Mouse (Mus musculus): ENCODE measurements around the gene Ntrk3.

Gene Ntrk3

GRCm38 (mm10) chr7:78719795-78720460 is 17.9 kb downstream of the Ntrk3 start:
- peak; percentile 64 for DNase-seq

- peak; percentile 80 for DNase-seq
Observed at GRCm38 (mm10) chr7:78719117-78719516, 18.7 kb downstream of the Ntrk3 start.

GRCm38 (mm10) chr7:78718191-78718609 is 19.6 kb downstream of the Ntrk3 start:
- DNase-seq = peak; percentile 62

GRCm38 (mm10) chr7:78707708-78708107 is 30.1 kb downstream of the Ntrk3 start:
- DNase-seq = no peak

GRCm38 (mm10) chr7:78707122-78707521 is 30.7 kb downstream of the Ntrk3 start:
- DNase-seq = no peak

GRCm38 (mm10) chr7:78702676-78703075 is 35.1 kb downstream of the Ntrk3 start:
- no peak for DNase-seq

- no peak for DNase-seq
Observed at GRCm38 (mm10) chr7:78695200-78695599, 42.6 kb downstream of the Ntrk3 start.

GRCm38 (mm10) chr7:78693148-78693547 is 44.7 kb downstream of the Ntrk3 start:
- DNase-seq = no peak

GRCm38 (mm10) chr7:78690956-78691355 is 46.9 kb downstream of the Ntrk3 start:
- DNase-seq = no peak

GRCm38 (mm10) chr7:78684943-78685342 is 52.9 kb downstream of the Ntrk3 start:
- DNase-seq = no peak

- no peak for DNase-seq
Observed at GRCm38 (mm10) chr7:78680871-78681270, 56.9 kb downstream of the Ntrk3 start.

- DNase-seq = no peak
Observed at GRCm38 (mm10) chr7:78669407-78669806, 68.4 kb downstream of the Ntrk3 start.

- peak; percentile 64 for DNase-seq
Observed at GRCm38 (mm10) chr7:78668916-78669315, 68.9 kb downstream of the Ntrk3 start.

- DNase-seq = no peak
Observed at GRCm38 (mm10) chr7:78668003-78668635, 69.7 kb downstream of the Ntrk3 start.

- no peak for DNase-seq
Observed at GRCm38 (mm10) chr7:78660832-78661231, 77.0 kb downstream of the Ntrk3 start.

- no peak for DNase-seq
Observed at GRCm38 (mm10) chr7:78659846-78660245, 78.0 kb downstream of the Ntrk3 start.

- no peak for DNase-seq
Observed at GRCm38 (mm10) chr7:78658026-78658425, 79.8 kb downstream of the Ntrk3 start.

- DNase-seq = no peak
Observed at GRCm38 (mm10) chr7:78656181-78656580, 81.6 kb downstream of the Ntrk3 start.

GRCm38 (mm10) chr7:78653686-78654085 is 84.1 kb downstream of the Ntrk3 start:
- DNase-seq = peak; percentile 79

- peak; percentile 26 for DNase-seq
Observed at GRCm38 (mm10) chr7:78652296-78652695, 85.5 kb downstream of the Ntrk3 start.

- no peak for DNase-seq
Observed at GRCm38 (mm10) chr7:78651540-78651939, 86.3 kb downstream of the Ntrk3 start.

- peak; percentile 82 for DNase-seq
Observed at GRCm38 (mm10) chr7:78643667-78644066, 94.1 kb downstream of the Ntrk3 start.

- no peak for DNase-seq
Observed at GRCm38 (mm10) chr7:78623686-78624085, 114.1 kb downstream of the Ntrk3 start.

GRCm38 (mm10) chr7:78621115-78621514 is 116.7 kb downstream of the Ntrk3 start:
- DNase-seq = no peak

All from thymus, postnatal 4 days (tissue).